Mouse (Mus musculus) CH12.LX (cell line): ENCODE data around the gene Stc2.

Experiments
- BHLHE40 ChIP-seq: IDR thresholded peaks from 2 replicates; pipeline ENCODE4 v1.6.1; 2011; ENCODE audit warnings: mild to moderate bottlenecking, low read depth, low read length, improper control_type of control experiment
- CTCF ChIP-seq, 2 experiments: IDR thresholded peaks in 1 of 2; conservative IDR thresholded peaks in 1 of 2; 2 replicates each; pipeline ENCODE4 v1.5.1; 2011 to 2012; ENCODE audit warnings: low read depth in 2 of 2, low read length in 2 of 2, improper control_type of control experiment in 1 of 2, inconsistent platforms in 1 of 2, mild to moderate bottlenecking in 1 of 2, moderate library complexity in 1 of 2
- E2F4 ChIP-seq: IDR thresholded peaks from 2 replicates; pipeline ENCODE4 v1.6.1; 2011; ENCODE audit warnings: low read depth, low read length, improper control_type of control experiment; ENCODE audit not compliant: insufficient replicate concordance
- ETS1 ChIP-seq: conservative IDR thresholded peaks from 2 replicates; pipeline ENCODE4 v1.6.1; 2012; ENCODE audit warnings: low read depth, mild to moderate bottlenecking, inconsistent platforms, low read length, improper control_type of control experiment, moderate library complexity
- IRF4 ChIP-seq: IDR thresholded peaks from 2 replicates; pipeline ENCODE4 v1.6.1; 2014; ENCODE audit warnings: low read depth, mild to moderate bottlenecking, inconsistent platforms, low read length, improper control_type of control experiment
- MAX ChIP-seq: IDR thresholded peaks from 2 replicates; pipeline ENCODE4 v1.6.1; 2011; ENCODE audit warnings: low read length, improper control_type of control experiment
- MAZ ChIP-seq: IDR thresholded peaks from 2 replicates; pipeline ENCODE4 v1.6.1; 2012; ENCODE audit warnings: low read depth, mild to moderate bottlenecking, inconsistent platforms, low read length, improper control_type of control experiment, moderate library complexity
- POLR2A ChIP-seq: IDR thresholded peaks from 2 replicates; pipeline ENCODE4 v1.6.1; 2011; ENCODE audit warnings: low read depth, mild to moderate bottlenecking, improper control_type of control experiment, low read length
- RAD21 ChIP-seq: IDR thresholded peaks from 2 replicates; pipeline ENCODE4 v1.6.1; 2011; ENCODE audit warnings: low read depth, mild to moderate bottlenecking, low read length, improper control_type of control experiment, moderate library complexity
- ZNF384 ChIP-seq: IDR thresholded peaks from 2 replicates; pipeline ENCODE4 v1.6.1; 2012; ENCODE audit warnings: low read depth, low read length, improper control_type of control experiment, inconsistent platforms

GRCm38 (mm10) chr11:31417071-31417470 lies 47.2 kb upstream of the Stc2 start:
- TF ChIP-seq MAZ (no peak), BHLHE40 (no peak), IRF4 (no peak), MAX (no peak), E2F4 (no peak), CTCF (conservative IDR thresholded peaks at IDR 0.05 in 1 of 2, IDR thresholded peaks at IDR 0.05 in 1 of 2; ENCODE audit: low read depth in 2 of 2, low read length in 2 of 2) (no peak), RAD21 (no peak), ZNF384 (no peak), POLR2A (no peak), ETS1 (no peak)
